Mouse (Mus musculus): ENCODE results near the gene Lypd6b. TPM values are rescaled to one million over a fixed set of nuclear protein-coding genes. Genes with fewer than 3 reads are reported as not detected.

Gene Lypd6b
- polyA plus RNA-seq (2015; fragmentation: Nextera tagmentation; extraction: Ambion mirVana): 20.7 and 22.1 TPM in 2 replicates

DNA sequence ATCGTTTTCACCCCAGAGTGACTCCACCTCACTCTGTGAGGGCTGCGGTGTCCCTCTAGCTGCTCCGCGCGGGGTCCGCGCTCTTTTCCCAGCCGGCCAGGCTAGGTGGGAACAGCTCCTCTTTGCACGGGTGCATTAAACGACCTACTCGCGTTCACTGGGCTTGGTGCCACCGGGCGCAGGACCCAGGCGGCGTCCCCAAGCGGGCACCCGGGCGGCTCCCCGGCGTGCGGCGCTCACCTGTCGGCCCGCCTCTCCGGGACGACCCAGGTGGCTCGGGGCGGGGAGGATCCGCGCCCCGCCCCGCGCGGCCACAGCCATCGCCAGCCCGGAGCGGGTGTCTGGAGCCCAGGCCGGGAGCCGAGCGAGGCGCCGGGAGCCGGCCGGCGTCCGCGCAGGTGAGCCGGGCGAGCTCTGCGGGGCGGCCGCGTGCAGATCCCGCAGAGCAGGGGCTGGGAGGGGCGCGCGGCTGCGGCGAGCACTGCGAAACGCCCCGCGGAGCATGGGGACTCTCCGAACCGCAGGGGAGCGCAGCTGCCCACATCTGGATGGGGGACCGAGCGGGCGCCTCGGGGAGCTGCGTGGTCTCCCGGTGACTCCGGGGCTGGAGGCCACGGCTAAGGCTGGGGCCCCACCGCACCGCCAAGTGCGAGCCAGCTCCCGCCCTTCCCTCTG, at the start of gene Lypd6b:
Gene Lypd6b (plus strand): TSS at position 313 of the 675 bp plus-strand sequence.
- Histone ChIP-seq H3K4me3 (replicated peaks) (peak within 1 kb of the TSS; percentile 61), H3K9me3 (replicated peaks) (no peaks in the 10 kb centered on the region), H3K27ac (replicated peaks) (no peak within 1 kb of the TSS), H3K9ac (replicated peaks) (peak within 1 kb of the TSS; percentile 68), H3K4me2 (peak within 1 kb of the TSS; percentile 99), H3K36me3 (no peaks in the 10 kb centered on the region), H3K27me3 (replicated peaks) (peaks cover 20% of the 10 kb centered on the region), H3K4me1 (peaks cover 7% of the 10 kb centered on the region)
- under 1% methylated on average over 78 of the region's 79 CpGs for whole genome bisulfite sequencing
- ATAC-seq (ENCODE audit: low FRiP score): peak; percentile 79

DNA sequence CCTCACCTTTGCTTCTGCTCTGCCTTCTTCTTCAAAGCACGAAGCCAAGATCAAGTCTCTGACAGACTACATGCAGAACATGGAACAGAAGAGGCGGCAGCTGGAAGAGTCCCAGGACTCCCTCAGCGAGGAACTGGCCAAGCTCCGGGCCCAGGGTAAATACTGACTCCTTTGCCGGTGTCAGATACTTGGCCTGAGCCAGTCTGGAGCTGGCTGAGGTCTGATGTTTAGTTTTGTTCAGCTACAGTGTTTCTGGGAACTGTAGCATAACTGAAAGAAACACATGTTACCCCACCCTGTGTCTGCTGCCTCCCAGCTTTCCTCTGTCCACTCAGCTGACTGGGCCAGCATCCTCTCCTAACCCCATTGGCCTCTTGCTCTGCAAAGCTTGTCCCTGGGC, 48.4 kb upstream of the Lypd6b start:
- Histone ChIP-seq H3K4me1 (peaks cover 35% of the 10 kb centered on the region), H3K9ac (replicated peaks) (no peak overlapping the region), H3K4me3 (replicated peaks) (no peak overlapping the region), H3K36me3 (peaks cover 25% of the 10 kb centered on the region), H3K27ac (replicated peaks) (no peak overlapping the region), H3K4me2 (no peak overlapping the region), H3K27me3 (replicated peaks) (no peaks in the 10 kb centered on the region), H3K9me3 (replicated peaks) (no peaks in the 10 kb centered on the region)
- ATAC-seq (ENCODE audit: low FRiP score): no peak
- WGBS: 79% methylated on average over 5 of the region's 5 CpGs

DNA sequence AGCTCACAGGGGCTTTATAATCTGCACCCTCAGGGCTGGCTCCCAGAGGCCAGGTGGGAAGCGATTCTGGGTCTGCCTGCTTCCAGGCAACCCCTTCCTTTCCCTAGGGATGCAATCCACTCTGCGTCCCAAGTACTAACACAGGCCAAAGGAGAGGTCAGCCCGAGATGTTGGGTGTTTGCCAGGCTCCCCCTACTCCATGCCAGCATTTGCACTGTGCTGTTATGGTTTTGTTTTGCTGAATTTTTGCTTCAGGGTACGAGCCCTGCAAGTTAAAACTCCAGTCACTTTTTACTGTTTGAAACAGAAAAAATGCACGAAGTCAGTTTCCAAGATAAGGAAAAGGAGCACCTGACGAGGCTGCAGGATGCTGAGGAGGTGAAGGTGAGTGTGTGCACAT, 46.5 kb upstream of the Lypd6b start:
- Histone ChIP-seq H3K9ac (replicated peaks) (no peak overlapping the region), H3K4me1 (peaks cover 49% of the 10 kb centered on the region), H3K4me3 (replicated peaks) (no peak overlapping the region), H3K27ac (replicated peaks) (peak overlapping the region; percentile 70; the same call in 1 of the 2 replicates), H3K9me3 (replicated peaks) (no peaks in the 10 kb centered on the region), H3K36me3 (peaks cover 27% of the 10 kb centered on the region), H3K4me2 (no peak overlapping the region), H3K27me3 (replicated peaks) (no peaks in the 10 kb centered on the region)
- 65% methylated on average over 6 of the region's 6 CpGs for WGBS
- no peak for ATAC-seq (ENCODE audit: low FRiP score)

DNA sequence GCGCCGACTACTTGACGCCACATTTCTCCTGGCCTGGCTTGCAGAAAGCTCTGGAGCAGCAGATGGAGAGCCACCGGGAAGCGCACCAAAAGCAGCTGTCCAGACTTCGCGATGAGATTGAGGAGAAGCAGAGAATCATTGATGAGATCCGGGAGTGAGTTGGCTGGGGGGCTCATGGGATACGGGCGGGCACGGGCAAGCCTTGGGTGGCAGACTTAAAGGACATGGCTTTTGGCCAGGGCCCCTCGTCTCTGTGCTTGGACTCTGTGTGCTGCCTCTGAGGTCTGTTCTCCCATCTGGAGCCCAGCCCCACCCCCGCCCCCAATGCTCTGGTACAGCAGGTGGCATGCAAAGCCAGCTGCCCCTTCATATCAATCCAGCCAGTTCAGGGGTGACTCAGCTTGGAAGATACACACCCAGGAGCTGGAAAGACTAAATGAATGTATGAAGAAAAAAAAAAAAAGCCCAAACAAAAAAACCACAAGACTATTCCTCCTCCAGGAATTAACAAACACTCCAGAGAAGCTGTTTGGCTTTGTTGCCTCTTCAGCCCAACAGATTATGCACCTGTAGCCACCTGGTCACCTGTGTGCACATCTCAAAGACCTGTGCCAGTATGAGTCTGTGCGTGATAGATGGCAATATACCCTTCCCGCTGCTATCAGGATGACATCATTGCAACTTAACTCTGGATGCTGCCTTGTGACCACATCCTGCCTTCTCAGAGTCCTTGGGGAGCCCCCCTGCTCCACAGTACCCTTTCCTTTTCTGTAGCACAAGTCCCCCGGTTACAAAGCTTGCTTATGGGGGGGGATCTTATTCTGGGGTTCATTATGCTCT, 45.4 kb upstream of the Lypd6b start:
- 44% methylated on average over 16 of the region's 16 CpGs for WGBS
- peaks cover 29% of the 10 kb centered on the region for H3K36me3 ChIP-seq

DNA sequence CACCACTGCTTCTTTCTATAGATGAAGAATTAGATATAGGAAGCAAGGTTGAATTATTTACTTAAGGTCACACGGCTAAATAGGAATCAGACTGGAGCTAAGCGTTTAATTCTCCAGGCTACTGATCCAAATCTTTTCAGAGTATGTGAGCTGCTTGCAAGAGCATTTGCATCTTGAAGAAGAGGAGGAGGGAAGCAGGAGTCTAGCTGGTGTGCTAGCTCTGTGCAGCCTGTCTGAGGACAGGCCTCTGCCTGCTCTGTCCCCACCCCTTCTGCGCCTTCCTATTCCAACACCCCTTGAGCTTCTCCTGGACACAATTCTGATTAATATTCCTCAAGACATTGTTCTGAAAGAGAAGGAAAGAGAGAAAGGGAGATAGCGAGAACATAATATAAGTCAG, 44.6 kb upstream of the Lypd6b start:
- Histone ChIP-seq H3K9ac (replicated peaks) (no peak overlapping the region), H3K9me3 (replicated peaks) (no peaks in the 10 kb centered on the region), H3K4me2 (no peak overlapping the region), H3K4me1 (peaks cover 49% of the 10 kb centered on the region), H3K27me3 (replicated peaks) (no peaks in the 10 kb centered on the region), H3K27ac (replicated peaks) (peak overlapping the region; percentile 70), H3K36me3 (peaks cover 32% of the 10 kb centered on the region), H3K4me3 (replicated peaks) (no peak overlapping the region)
- ATAC-seq (ENCODE audit: low FRiP score): no peak
- 61% methylated on average over 4 of the region's 4 CpGs for whole genome bisulfite sequencing

More for the DNA sequence above, 45.4 kb upstream of the Lypd6b start:
- no peak overlapping the region for H3K4me2 ChIP-seq
- no peak overlapping the region for H3K4me3 ChIP-seq (replicated peaks)
- 0 out of 2 replicates have a peak, but pooled peaks have one; percentile 4 for ATAC-seq (ENCODE audit: low FRiP score)
- H3K27ac ChIP-seq (replicated peaks): peak overlapping the region; percentile 70
- no peaks in the 10 kb centered on the region for H3K9me3 ChIP-seq (replicated peaks)
- H3K4me1 ChIP-seq: peaks cover 49% of the 10 kb centered on the region
- H3K27me3 ChIP-seq (replicated peaks): no peaks in the 10 kb centered on the region
- H3K9ac ChIP-seq (replicated peaks): no peak overlapping the region

DNA sequence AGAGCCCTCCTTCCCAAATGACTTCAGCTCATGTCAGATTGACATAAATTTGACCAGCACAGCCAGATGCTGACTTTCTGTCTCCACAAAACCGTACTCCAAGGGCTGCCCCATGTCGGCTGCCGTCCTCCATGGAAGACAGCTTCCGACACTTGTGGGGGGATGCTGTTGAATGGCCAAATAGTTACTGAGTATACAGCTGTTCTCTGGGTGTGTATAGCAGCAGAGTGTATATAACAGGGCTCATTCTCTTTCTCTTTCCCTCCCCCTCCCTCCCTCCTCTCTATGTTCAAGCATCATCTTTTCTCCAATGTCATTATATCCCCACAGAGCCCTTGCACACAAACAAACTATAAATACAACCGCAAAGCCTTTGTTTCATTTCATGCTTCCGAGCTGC, 43.7 kb upstream of the Lypd6b start:
- Histone ChIP-seq H3K27me3 (replicated peaks) (no peaks in the 10 kb centered on the region), H3K4me3 (replicated peaks) (no peak overlapping the region), H3K4me1 (peaks cover 49% of the 10 kb centered on the region), H3K36me3 (peaks cover 38% of the 10 kb centered on the region), H3K9me3 (replicated peaks) (no peaks in the 10 kb centered on the region), H3K4me2 (peak overlapping the region; percentile 13; the same call in 1 of the 2 replicates), H3K27ac (replicated peaks) (peak overlapping the region; percentile 70), H3K9ac (replicated peaks) (no peak overlapping the region)
- WGBS: 11% methylated on average over 6 of the region's 6 CpGs
- peak; percentile 30 for ATAC-seq (ENCODE audit: low FRiP score)

DNA sequence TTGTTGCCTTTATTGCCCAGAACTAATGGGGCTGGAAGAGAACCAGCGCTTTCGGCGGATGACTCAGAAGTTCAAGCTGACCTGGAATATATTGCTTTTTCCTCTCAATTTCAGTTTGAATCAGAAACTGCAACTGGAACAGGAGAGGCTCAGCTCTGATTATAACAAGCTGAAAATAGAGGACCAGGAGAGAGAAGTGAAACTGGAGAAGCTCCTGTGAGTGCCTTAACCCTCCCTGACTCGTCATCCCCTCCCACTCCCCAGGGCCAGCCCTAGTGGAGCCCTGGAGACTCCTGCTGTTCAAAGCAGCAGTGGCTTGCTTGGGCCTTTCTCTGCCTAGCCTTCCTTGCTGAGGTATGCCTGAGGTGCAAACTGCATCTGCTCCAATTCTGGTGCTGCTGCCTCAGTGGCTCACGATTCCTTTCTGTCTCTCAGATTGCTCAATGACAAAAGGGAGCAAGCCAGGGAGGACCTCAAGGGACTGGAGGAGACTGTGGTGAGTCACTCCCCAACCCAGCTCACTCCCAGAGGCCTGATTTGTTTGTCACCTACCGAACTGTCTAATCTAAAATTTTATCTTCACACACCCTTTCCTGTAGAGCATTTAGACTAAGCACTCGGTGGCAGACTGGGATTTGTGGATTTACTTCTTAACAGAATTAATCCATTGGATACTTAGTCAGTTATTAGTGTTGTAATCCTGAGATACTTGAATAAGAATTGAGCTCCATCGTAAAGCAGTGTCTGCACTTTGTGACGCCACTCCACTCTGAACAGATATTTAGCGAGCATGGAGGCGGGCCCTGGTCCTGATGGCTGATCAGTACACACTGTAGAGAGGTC, 43.0 kb upstream of the Lypd6b start:
- no peaks in the 10 kb centered on the region for H3K9me3 ChIP-seq (replicated peaks)
- H3K27ac ChIP-seq (replicated peaks): peak overlapping the region; percentile 70
- no peaks in the 10 kb centered on the region for H3K27me3 ChIP-seq (replicated peaks)
- no peak overlapping the region for H3K4me3 ChIP-seq (replicated peaks)
- peak overlapping the region; percentile 13; the same call in 1 of the 2 replicates for H3K4me2 ChIP-seq
- 36% methylated on average over 11 of the region's 11 CpGs for WGBS
- H3K36me3 ChIP-seq: peaks cover 35% of the 10 kb centered on the region
- H3K9ac ChIP-seq (replicated peaks): no peak overlapping the region
- peak; percentile 7; the same call in 1 of the 2 replicates for ATAC-seq (ENCODE audit: low FRiP score)
- H3K4me1 ChIP-seq: peaks cover 49% of the 10 kb centered on the region

DNA sequence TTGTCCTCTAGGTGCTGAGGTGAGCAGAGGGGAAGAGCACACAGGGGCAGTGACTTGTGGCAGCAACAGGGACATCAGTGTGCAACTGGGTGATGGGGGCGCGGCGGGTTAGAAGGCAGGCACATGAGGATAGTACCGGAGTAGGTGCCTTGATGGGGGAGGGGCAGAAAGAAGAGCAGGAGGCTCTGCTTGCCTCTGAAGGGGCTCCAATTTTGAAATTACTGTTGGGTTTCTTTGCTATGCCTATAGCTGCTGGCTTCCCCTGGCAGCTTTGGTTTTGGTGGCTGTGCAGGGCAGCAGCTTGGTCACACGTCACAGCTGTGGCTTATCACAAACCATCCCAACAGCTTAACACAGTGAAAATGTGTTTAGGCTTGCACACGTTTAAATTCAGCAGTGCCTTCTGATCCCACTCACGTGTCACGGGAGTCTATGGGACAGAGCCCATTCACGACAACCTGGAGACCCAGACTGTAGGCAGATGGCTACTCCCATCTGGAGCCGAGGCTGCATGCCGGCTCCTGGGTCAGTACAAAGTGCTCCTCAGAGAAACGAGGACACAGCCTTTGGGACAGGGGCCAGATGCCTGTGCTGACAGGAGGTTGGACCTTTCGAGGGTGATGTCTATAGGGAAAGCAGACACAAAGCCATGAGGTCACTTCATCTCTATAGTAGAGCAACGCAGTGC, 42.2 kb upstream of the Lypd6b start:
- WGBS: 48% methylated on average over 14 of the region's 14 CpGs
- 0 out of 2 replicates have a peak, but pooled peaks have one; percentile 12 for ATAC-seq (ENCODE audit: low FRiP score)
- no peak overlapping the region for H3K9ac ChIP-seq (replicated peaks)
- H3K9me3 ChIP-seq (replicated peaks): no peaks in the 10 kb centered on the region
- 0 out of 2 replicates have a peak overlapping the region, but pooled peaks have one; percentile 3 for H3K27ac ChIP-seq (replicated peaks)
- H3K27me3 ChIP-seq (replicated peaks): no peaks in the 10 kb centered on the region
- peaks cover 49% of the 10 kb centered on the region for H3K4me1 ChIP-seq
- H3K36me3 ChIP-seq: peaks cover 41% of the 10 kb centered on the region
- no peak overlapping the region for H3K4me3 ChIP-seq (replicated peaks)
- no peak overlapping the region for H3K4me2 ChIP-seq

DNA sequence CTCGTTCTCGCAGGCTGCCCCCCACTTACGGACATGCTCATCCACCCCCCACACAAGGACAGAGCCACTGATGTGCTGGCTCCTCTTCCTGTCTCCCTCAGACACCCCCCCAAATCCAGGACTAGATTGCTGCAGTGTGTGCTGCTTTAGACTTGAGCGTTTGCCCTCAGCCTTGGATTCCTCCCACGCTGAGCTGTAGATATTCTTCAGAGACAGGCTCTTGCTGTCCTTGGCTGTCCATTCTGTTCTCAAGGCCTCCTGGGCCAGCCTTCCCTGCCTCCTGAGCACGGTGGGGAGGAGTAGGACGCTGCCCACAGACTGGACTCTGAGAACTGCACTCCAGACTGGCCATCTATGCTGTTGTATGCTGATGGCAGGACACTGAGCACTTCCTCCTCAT, 40.5 kb upstream of the Lypd6b start:
- Histone ChIP-seq H3K4me3 (replicated peaks) (no peak overlapping the region), H3K4me1 (peaks cover 34% of the 10 kb centered on the region), H3K9me3 (replicated peaks) (no peaks in the 10 kb centered on the region), H3K27me3 (replicated peaks) (no peaks in the 10 kb centered on the region), H3K36me3 (peaks cover 51% of the 10 kb centered on the region), H3K27ac (replicated peaks) (no peak overlapping the region), H3K9ac (replicated peaks) (no peak overlapping the region), H3K4me2 (no peak overlapping the region)
- no peak for ATAC-seq (ENCODE audit: low FRiP score)
- WGBS: 82% methylated on average over 7 of the region's 7 CpGs

DNA sequence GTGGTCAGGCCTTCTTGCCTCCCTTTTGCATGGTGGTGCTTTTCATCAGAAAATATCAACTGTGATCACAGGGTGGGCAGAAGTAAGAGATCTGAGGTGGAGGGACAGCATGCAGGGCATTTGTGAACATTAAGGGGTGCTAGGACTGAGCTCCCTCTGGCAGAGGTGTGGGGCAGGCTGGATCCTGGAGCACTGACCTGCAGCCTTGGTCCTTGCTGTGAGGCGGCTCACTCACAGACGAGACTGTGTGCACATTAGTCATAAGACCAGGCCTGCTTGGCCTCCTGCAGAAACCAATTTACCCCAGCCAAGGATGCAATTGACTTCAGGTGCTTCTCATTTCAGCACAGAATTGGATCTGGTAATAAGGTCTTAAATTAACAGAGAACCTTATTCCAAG, 39.8 kb upstream of the Lypd6b start:
- ATAC-seq (ENCODE audit: low FRiP score): no peak
- Histone ChIP-seq H3K4me2 (no peak overlapping the region), H3K36me3 (peaks cover 59% of the 10 kb centered on the region), H3K27me3 (replicated peaks) (no peaks in the 10 kb centered on the region), H3K9me3 (replicated peaks) (no peaks in the 10 kb centered on the region), H3K4me1 (peaks cover 27% of the 10 kb centered on the region), H3K4me3 (replicated peaks) (no peak overlapping the region), H3K27ac (replicated peaks) (peak overlapping the region; percentile 19; the same call in 1 of the 2 replicates), H3K9ac (replicated peaks) (no peak overlapping the region)
- 77% methylated on average over 2 of the region's 2 CpGs for WGBS
